Mouse (Mus musculus): ENCODE measurements around the gene Ascl3.

DNA sequence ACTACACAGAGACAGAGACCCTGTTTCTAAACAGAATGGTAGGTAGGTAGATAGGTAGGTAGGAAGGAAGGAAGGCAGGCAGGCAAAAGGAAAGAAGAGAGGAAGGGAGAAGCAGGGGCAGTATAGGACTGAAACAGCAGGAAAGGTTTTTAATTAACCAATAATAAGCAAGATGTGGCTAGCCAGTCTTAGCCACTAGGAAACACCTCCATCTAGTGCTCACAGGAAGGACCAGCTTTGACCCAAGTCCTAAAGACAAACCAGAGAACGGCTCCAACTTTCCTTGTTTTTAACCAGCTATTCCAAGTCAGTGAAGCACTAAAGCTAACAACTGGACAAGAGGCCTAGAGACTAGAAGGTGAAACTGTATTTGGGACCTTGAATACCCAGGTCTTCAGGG lies 16.2 kb upstream of the Ascl3 start:
- TF ChIP-seq EP300 (optimal IDR thresholded peaks at IDR 0.05) (no peak), CTCF (IDR thresholded peaks at IDR 0.05; ENCODE audit: low read depth) (peak; percentile 72)

Measured in stomach, postnatal 0 days (tissue).